Mouse (Mus musculus): ENCODE data around the gene Lysmd1.
"Not testable (repeated sequence)": the region's sequence is repeated elsewhere in the genome, so short reads cannot be mapped to it uniquely, and the experiment has no call there.

Gene Lysmd1

GRCm38 (mm10) chr3:95133680-95134101 lies at the start of gene Lysmd1, which contains the start of gene Scnm1:
Gene Lysmd1 (plus strand): TSS chr3:95134088.
Gene Scnm1 (minus strand): TSS chr3:95134011.
- DNase-seq (ENCODE audit: low spot score in 2 of 2): peak; percentile 93 to 94

- no peak for DNase-seq (ENCODE audit: low spot score in 2 of 2)
Measured at GRCm38 (mm10) chr3:95088071-95088470, 45.8 kb upstream of the Lysmd1 start.

- no peak for DNase-seq (ENCODE audit: low spot score in 2 of 2)
Measured at GRCm38 (mm10) chr3:95100854-95101253, 33.0 kb upstream of the Lysmd1 start.

- DNase-seq (ENCODE audit: low spot score in 2 of 2): no peak
Measured at GRCm38 (mm10) chr3:95105121-95105520, 28.8 kb upstream of the Lysmd1 start.

GRCm38 (mm10) chr3:95105586-95106337 lies 28.1 kb upstream of the Lysmd1 start:
- DNase-seq (ENCODE audit: low spot score in 2 of 2): no peak

- DNase-seq (ENCODE audit: low spot score in 2 of 2): peak; percentile 96 to 98
Measured at GRCm38 (mm10) chr3:95106338-95107117, 27.4 kb upstream of the Lysmd1 start, which contains the start of gene Pip5k1a. Gene Pip5k1a (minus strand): TSS chr3:95106930.

- not testable (repeated sequence) for DNase-seq (ENCODE audit: low spot score in 2 of 2)
Measured at GRCm38 (mm10) chr3:95107308-95107707, 26.6 kb upstream of the Lysmd1 start.

- DNase-seq (ENCODE audit: low spot score in 2 of 2): no peak
Measured at GRCm38 (mm10) chr3:95107898-95108297, 26.0 kb upstream of the Lysmd1 start.

- DNase-seq (ENCODE audit: low spot score in 2 of 2): peak; percentile 87 to 90
Measured at GRCm38 (mm10) chr3:95110911-95111726, 22.8 kb upstream of the Lysmd1 start, which contains the start of gene Vps72. Gene Vps72 (plus strand): TSS chr3:95111022.

GRCm38 (mm10) chr3:95112760-95113159 lies 21.1 kb upstream of the Lysmd1 start:
- no peak for DNase-seq (ENCODE audit: low spot score in 2 of 2)

GRCm38 (mm10) chr3:95117751-95118150 lies 16.1 kb upstream of the Lysmd1 start:
- DNase-seq (ENCODE audit: low spot score in 2 of 2): no peak

GRCm38 (mm10) chr3:95121580-95121979 lies 12.3 kb upstream of the Lysmd1 start:
- no peak for DNase-seq (ENCODE audit: low spot score in 2 of 2)

- DNase-seq (ENCODE audit: low spot score in 2 of 2): no peak
Measured at GRCm38 (mm10) chr3:95124246-95124645, 9.6 kb upstream of the Lysmd1 start, which contains the start of gene Tmod4. Gene Tmod4 (plus strand): TSS chr3:95124476.

- peak in 1 of 2 experiments; percentile 43 for DNase-seq (ENCODE audit: low spot score in 2 of 2)
Measured at GRCm38 (mm10) chr3:95124972-95125371, 8.9 kb upstream of the Lysmd1 start.

- DNase-seq (ENCODE audit: low spot score in 2 of 2): peak in 1 of 2 experiments; percentile 63
Measured at GRCm38 (mm10) chr3:95129226-95129651, 4.6 kb upstream of the Lysmd1 start.

- no peak for DNase-seq (ENCODE audit: low spot score in 2 of 2)
Measured at GRCm38 (mm10) chr3:95130081-95130480, 3.8 kb upstream of the Lysmd1 start.

GRCm38 (mm10) chr3:95132389-95132788 lies 1.5 kb upstream of the Lysmd1 start:
- DNase-seq (ENCODE audit: low spot score in 2 of 2): not testable (repeated sequence)

- DNase-seq (ENCODE audit: low spot score in 2 of 2): no peak
Measured at GRCm38 (mm10) chr3:95133176-95133575, 712 bp upstream of the Lysmd1 start.

GRCm38 (mm10) chr3:95134133-95134532 lies 245 bp downstream of the Lysmd1 start:
- not testable (repeated sequence) for DNase-seq (ENCODE audit: low spot score in 2 of 2)

GRCm38 (mm10) chr3:95135023-95135422 lies 1.1 kb downstream of the Lysmd1 start:
- peak in 1 of 2 experiments; percentile 52 for DNase-seq (ENCODE audit: low spot score in 2 of 2)

- DNase-seq (ENCODE audit: low spot score in 2 of 2): no peak
Measured at GRCm38 (mm10) chr3:95135433-95136052, 1.7 kb downstream of the Lysmd1 start.
